Mouse (Mus musculus) macrophage (primary cell): ENCODE results near the gene Spats2. TPM values are rescaled to one million over a fixed set of nuclear protein-coding genes. Genes with fewer than 3 reads are reported as not detected.

Source experiments
- H3K27ac ChIP-seq: fragments of 350-480 bp; formaldehyde crosslinking; 2 replicates; pipeline ENCODE4 v1.9.0; 2021
- H3K36me3 ChIP-seq: fragments of 350-480 bp; formaldehyde crosslinking; 2 replicates; pipeline ENCODE4 v1.9.0; 2021; ENCODE audit errors: inconsistent target
- H3K4me3 ChIP-seq: fragments of 350-480 bp; formaldehyde crosslinking; 2 replicates; pipeline ENCODE4 v1.9.0; 2021; ENCODE audit errors: inconsistent target
- H3K79me2 ChIP-seq: fragments of 350-480 bp; formaldehyde crosslinking; 2 replicates; pipeline ENCODE4 v1.9.0; 2021; ENCODE audit errors: inconsistent target
- WGBS: methylation state at CpG from one replicate; pipeline ENCODE4 v1.1.7; 2026; ENCODE audit warnings: inconsistent platforms; ENCODE audit not compliant: missing documents; 5-methylcytosine and 5-hydroxymethylcytosine counted together
- polyA plus RNA-seq: library from polyadenylated mRNA; stranded (reverse); fragments of 250-400 nt; gene quantifications from 3 replicates; pipeline ENCODE4 v1.2.4, GENCODE M21; 2018; ENCODE audit warnings: inconsistent platforms

Gene Spats2
- polyA plus RNA-seq, 1 experiment from 2014 or later: 3.2 TPM

DNA sequence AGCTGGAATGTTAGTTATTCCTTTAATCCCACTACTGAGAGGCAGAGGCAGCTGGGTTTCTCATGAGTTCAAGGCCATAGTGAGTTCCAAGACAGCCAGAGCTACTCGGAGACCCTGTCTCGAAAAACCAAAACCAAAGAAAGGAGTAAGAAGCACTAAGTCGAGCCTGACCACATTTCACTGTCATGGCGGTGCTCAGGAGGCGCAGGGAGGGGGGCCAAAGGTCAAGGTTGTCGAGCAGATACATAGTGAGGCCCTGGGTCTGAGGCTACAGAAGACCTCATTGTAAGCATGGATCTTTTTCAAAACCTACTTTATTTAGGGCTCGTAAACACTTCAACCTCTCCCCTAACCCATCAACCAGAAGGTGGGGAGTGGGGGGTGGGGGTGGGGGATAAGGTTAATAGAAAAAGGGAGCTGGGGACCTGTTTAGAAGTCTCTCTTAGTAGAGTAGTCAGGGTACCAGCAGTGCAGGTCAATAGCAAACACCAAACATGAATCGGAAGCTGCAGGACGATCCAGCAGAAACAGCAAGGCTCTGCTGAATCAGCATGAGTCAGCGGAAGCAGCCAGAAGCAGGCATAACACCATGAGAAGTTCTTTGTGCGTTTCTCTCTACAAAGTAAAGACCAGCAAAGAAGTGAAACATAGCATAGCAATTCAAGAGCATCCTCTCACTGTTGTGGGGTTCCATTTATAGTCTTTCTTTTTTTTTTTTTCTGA is 90.2 kb downstream of the Spats2 start:
- Histone ChIP-seq H3K36me3 (no peaks in the 10 kb centered on the region), H3K79me2 (no peaks in the 10 kb centered on the region), H3K27ac (no peak overlapping the region), H3K4me3 (no peak overlapping the region)
- whole genome bisulfite sequencing: 81% methylated on average over 11 of the region's 11 CpGs

DNA sequence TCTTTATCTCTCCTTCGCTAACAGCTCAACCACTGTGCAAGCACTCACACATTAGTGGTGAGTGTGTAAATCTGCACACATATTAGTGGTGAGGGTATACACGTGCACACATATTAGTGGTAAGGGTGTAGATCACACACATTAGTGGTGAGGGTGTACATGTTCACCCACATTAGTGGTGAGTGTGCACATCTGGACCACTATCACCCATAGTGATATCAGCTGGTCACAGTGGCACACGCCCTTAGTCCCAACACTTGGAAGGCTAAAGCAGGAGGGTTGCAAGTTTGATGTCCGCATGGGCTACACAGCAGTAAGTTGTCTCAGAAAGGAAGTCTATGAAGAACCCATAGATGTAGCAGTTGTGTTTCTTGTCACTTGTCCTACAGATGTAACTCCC is 91.9 kb downstream of the Spats2 start:
- WGBS: 96% methylated on average over 4 of the region's 4 CpGs
- no peaks in the 10 kb centered on the region for H3K36me3 ChIP-seq

DNA sequence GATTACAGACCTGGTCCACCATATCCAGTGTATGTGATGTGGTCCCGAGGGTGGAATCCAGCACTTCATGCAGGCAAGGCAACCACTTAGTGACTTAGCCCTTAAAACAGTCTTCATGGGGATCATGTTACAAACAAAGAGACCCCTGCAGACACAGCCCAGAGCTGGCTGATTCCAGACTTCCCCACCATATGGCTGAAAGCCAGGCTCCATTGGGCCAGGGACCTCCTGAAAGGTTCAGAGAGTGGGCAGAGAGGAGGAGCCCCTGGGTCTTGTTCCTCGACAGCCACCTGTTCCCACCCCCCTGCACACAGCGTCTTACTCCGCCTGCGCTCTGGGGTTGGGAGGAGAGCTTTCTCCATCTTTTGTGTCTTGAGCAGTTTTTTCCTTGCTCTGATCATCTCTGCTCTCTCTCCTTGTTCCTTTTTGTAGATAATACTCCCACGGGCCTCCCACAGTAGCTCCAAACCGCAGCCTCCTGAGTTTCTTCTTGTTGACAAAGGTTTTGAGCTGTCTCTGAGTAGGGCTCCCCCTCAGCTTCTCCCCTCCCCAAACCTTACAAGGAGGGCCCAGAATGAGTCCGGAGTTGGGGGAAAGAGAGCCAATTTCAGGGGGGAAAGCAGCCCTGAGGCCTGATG is 95.7 kb downstream of the Spats2 start:
- Histone ChIP-seq H3K27ac (no peak overlapping the region), H3K36me3 (no peaks in the 10 kb centered on the region), H3K4me3 (no peak overlapping the region), H3K79me2 (no peaks in the 10 kb centered on the region)
- WGBS: 36% methylated on average over 8 of the region's 8 CpGs

More for the DNA sequence above, 91.9 kb downstream of the Spats2 start:
- H3K79me2 ChIP-seq: no peaks in the 10 kb centered on the region
- H3K27ac ChIP-seq: no peak overlapping the region
- H3K4me3 ChIP-seq: no peak overlapping the region

DNA sequence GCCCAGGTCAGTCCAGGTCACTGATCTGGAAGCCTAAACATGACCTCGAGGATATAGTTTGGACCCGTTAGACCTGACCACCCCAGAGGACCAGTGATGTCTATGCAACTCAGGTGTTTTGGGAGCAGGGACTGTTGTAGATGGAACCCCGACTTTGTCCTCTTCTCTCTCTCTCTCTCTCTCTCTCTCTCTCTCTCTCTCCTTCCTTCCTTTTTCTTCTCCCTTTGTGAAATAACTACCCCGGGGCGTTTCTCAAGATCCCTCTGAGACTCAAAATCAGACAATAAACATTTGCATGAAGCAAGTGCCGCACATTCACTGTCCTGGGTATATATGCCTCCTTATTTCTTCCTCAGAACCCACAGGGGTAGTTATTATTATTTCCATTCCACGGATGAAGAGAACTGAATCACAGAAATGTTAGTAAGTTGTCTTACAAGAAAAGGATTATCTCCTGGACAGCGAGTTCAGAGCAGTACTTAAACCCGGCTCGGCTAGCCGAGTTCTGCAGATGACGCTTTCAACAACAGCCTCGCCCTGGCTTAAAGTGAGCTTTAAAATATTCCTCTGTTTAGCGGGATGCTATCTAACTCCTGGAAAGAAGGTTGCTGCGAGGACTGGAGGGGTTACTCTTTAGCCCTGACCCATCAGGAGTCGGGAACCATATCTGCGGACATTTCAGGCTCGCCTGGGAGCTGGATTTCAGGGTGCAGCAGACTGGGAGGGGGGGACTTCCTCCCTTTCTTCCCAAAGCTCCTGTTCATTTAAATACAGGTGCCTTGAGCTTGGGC is 97.3 kb downstream of the Spats2 start:
- H3K27ac ChIP-seq: no peak overlapping the region
- WGBS: 6% methylated on average over 18 of the region's 18 CpGs
- no peak overlapping the region for H3K4me3 ChIP-seq
- no peaks in the 10 kb centered on the region for H3K36me3 ChIP-seq
- H3K79me2 ChIP-seq: no peaks in the 10 kb centered on the region

DNA sequence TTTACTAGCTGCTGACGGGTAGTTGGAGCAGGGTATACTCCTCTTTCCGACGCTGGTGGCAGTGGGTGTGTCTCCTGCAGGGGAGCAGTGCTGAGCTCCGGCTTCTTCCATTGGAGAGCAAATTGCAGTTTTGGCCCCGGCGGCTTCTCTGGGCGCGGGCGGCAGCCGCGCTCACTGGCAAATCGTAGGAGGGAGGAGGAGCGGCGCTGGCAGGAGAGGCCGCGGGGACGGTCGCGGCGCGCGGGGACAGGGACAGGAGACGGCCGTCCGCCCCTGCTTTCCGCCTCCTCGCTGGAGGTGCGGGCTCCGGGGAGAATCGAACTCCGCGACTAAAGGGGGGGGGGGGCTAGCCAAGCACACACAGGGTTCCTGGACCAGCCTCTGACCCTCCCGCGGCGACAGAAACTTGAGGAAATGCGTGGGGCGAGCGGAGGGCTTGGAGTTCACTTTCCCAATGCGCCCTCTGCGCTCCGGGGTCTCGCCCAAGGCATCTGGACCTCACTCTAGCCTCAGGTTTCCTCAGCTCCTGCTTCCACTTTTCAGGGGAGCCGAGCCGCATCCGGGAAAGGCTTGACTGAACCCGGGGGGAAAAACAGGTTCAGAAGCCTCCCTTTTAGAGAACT is 98.0 kb downstream of the Spats2 start:
- 2% methylated on average over 45 of the region's 46 CpGs for whole genome bisulfite sequencing

DNA sequence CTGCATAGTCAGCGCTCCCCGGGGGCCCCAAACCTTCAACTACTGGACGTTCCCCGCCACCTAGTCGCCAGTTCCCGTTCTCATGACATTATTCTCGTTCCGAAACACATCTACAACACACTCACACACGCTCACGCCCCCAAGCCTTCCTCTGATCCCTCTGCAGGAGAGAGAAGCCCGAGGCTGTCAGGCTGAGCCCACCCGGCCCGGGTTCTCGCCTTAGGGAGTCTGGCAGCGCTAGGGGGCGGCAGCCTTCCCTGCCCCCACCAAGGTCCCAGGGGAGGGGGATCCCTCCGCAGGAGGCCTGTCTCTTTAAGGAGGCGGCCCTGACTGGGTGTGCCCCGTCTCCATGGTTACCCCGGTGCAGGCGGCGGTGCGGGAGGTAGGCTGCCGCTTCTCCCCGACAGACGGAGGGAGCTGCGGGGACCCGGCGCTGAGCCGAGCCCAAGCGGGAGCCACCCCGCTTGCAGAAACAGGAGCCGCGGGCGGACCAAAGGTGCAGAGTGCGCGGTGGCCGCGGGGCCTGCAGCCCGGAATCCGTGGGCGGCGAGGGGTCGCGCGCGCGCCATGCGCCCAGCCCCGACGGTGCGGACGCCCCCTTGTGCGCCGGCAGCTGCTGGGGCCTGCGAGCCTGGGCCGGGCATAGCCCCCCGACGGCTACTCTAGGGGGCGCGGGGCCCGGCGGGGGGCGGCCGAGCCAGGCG is 98.6 kb downstream of the Spats2 start, which contains the start of gene Kcnh3:
Kcnh3 (plus strand) TSS at position 654 of the 704 bp plus-strand sequence.
- WGBS: 3% methylated on average over 47 of the region's 66 CpGs

More for the DNA sequence above, 98.0 kb downstream of the Spats2 start:
- no peaks in the 10 kb centered on the region for H3K79me2 ChIP-seq
- no peak overlapping the region for H3K27ac ChIP-seq
- H3K4me3 ChIP-seq: no peak overlapping the region
- H3K36me3 ChIP-seq: no peaks in the 10 kb centered on the region

DNA sequence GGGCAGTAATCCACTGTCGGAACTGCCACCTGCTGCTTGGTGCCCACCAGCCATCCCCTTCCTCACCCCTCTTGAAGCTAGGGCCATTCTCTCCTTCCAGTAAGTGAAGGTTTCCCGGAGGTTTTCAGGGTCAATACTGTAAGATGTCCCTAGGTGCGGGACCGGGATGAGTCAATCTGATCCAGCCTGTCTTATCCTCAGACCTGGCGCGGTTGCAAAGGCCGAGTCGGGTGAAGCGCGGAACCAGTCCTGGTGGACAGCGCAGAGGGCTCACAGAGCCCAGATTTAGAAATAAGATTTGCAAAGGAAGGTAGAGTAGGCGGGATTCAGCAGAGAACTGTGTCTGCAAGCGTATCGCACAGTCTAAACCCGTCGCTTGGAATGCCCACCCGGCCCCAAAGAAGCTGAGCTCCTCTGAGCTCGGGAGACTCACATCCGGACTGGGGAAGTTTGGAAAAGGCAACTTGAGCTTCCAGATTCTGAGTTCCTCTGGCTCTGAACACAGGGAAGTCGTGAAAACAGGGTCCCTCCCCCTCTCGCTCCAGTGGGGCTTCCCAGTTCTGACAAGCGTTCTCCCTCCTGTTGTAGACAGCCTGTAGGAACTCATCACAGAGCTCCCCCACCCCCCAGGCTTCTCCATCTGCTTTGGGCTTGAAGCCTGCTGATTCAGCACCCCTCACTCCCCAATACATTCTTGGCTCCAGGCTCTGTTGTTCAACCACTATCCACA is 99.5 kb downstream of the Spats2 start:
- H3K79me2 ChIP-seq: no peaks in the 10 kb centered on the region
- 3% methylated on average over 22 of the region's 22 CpGs for WGBS
- H3K27ac ChIP-seq: no peak overlapping the region
- no peaks in the 10 kb centered on the region for H3K36me3 ChIP-seq
- no peak overlapping the region for H3K4me3 ChIP-seq

More for the DNA sequence above, 98.6 kb downstream of the Spats2 start, which contains the start of gene Kcnh3:
- Histone ChIP-seq H3K27ac (no peak within 1 kb of the TSS), H3K4me3 (no peak within 1 kb of the TSS), H3K36me3 (no peaks in the 10 kb centered on the region), H3K79me2 (no peaks in the 10 kb centered on the region)

DNA sequence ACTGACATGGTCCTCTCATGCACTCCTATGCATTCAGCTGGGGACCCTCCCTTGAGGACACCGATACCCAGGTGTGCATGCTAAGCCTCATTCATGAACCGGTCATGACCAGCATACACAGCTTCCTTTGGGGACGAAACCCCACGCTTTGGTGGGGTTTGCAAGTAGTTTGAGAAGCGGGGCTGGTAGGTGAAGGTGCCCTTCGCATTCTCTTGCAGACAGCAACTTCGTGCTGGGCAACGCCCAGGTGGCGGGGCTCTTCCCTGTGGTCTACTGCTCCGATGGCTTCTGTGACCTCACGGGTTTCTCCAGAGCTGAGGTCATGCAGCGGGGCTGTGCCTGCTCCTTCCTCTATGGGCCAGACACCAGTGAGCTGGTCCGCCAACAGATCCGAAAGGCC is 100.4 kb downstream of the Spats2 start:
- no peak overlapping the region for H3K4me3 ChIP-seq
- H3K27ac ChIP-seq: no peak overlapping the region
- H3K36me3 ChIP-seq: no peaks in the 10 kb centered on the region
- no peaks in the 10 kb centered on the region for H3K79me2 ChIP-seq
- 28% methylated on average over 14 of the region's 14 CpGs for WGBS

DNA sequence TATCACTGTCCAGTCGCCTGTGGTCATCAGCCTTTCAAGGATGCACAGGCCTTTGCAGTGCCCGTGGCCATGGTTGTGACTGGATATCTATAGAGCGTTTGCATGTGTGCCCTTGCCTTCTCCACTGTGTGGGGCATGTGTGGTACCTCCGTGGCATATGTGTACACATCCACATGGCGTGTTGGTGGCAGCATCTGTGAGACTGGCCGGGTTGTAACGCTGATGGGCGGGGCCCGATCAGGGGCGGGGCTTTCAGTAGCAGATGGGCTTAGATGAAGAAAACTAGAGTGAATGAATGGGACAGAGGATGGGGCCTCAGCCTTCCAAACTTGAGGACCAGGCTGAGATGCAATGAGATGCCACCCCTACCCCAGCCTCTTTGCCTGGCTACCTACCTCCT is 106.3 kb downstream of the Spats2 start:
- 71% methylated on average over 10 of the region's 10 CpGs for WGBS
- no peak overlapping the region for H3K27ac ChIP-seq
- H3K36me3 ChIP-seq: no peaks in the 10 kb centered on the region
- H3K79me2 ChIP-seq: no peaks in the 10 kb centered on the region
- no peak overlapping the region for H3K4me3 ChIP-seq

DNA sequence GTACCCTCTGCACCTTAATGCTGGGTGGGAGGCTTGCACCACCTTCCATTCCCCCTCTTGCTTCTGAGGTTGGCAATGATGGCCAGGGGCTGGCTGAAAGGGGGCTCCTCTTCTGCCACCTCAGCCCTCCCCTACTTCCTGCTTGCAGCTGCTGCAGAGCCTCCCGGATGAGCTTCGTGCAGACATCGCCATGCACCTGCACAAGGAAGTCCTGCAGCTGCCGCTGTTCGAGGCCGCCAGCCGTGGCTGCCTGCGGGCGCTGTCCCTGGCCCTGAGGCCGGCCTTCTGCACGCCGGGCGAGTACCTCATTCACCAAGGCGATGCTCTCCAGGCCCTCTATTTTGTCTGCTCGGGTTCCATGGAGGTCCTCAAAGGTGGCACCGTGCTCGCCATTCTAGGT is 108.0 kb downstream of the Spats2 start:
- H3K27ac ChIP-seq: no peak overlapping the region
- 31% methylated on average over 17 of the region's 17 CpGs for WGBS

DNA sequence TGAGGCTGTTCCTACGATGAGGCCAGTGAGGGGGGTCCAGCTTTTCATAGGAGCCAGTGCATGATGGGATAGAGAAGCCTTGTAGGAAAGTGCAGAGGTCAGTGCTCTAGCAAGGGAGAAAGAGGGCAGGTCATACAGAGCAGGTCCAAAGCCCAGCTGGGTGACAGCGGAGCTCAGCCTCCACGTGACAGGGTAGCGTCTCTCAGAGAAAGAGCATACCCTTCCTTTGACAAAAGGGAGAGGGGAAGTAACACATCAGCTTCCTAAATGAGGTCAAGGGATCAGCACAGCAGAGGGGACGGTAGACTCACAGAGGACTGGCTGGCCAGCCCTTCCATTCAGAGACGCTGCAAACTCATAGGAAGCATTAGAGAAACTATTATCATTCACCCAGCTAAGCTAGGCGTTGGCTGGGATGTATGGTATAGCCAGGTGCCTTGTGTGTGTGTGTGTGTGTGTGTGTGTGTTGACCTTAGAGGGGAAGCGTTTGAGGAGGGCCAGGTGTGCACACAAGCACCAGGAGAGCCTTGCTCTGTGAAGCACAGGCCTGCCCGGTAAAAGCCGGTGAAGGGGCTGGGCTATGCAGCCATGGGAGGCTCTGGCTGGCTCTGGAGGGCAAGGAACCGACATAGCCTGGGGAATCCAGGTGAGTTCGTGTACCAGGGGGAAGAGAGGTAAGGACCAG is 108.8 kb downstream of the Spats2 start:
- Histone ChIP-seq H3K79me2 (no peaks in the 10 kb centered on the region), H3K27ac (no peak overlapping the region), H3K4me3 (no peak overlapping the region), H3K36me3 (no peaks in the 10 kb centered on the region)
- WGBS: 77% methylated on average over 10 of the region's 12 CpGs

More for the DNA sequence above, 108.0 kb downstream of the Spats2 start:
- H3K79me2 ChIP-seq: no peaks in the 10 kb centered on the region
- H3K4me3 ChIP-seq: no peak overlapping the region
- no peaks in the 10 kb centered on the region for H3K36me3 ChIP-seq

DNA sequence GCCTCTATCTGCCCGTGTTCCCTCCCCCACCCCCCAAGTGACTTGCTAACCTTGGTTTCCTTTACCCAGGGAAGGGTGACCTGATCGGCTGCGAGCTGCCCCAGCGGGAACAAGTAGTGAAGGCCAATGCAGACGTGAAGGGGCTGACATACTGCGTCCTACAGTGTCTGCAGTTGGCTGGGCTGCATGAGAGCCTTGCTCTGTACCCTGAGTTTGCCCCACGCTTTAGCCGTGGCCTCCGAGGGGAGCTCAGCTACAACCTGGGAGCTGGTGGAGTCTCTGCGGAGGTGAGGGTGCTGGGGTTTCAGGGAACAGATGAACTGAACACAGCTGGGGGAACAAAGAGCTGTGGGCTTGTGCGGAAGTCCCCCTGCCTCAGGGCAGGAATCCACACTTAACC is 112.3 kb downstream of the Spats2 start:
- Histone ChIP-seq H3K27ac (no peak overlapping the region), H3K4me3 (no peak overlapping the region), H3K36me3 (0 out of 2 replicates have a peak, but pooled peaks cover under 1% of the 10 kb centered on the region), H3K79me2 (no peaks in the 10 kb centered on the region)
- 66% methylated on average over 11 of the region's 11 CpGs for WGBS

DNA sequence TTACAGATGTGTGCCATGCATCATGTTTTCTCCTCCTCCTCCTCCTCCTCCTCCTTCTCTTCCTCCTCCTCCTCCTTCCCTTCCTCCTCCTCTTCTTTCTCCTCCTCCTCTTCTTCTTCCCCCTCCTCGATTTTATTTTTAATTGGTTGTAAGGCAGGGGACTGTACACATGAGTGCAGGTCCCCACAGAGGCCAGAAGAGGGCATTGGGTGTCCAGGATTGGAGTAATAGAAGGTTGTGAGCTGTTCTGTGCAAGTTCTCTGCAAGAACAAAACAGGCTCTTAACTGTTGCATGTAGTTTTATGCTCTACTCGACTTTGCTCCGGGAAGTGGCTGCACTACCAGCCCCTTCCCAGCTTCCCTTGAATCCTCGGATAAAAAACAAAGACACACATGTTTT is 114.4 kb downstream of the Spats2 start:
- Histone ChIP-seq H3K27ac (no peak overlapping the region), H3K4me3 (no peak overlapping the region), H3K36me3 (peaks cover 17% of the 10 kb centered on the region; the same call in 1 of the 2 replicates), H3K79me2 (no peaks in the 10 kb centered on the region)
- 73% methylated on average over 4 of the region's 4 CpGs for WGBS
